Mouse (Mus musculus): ENCODE results near the gene Dst. TPM values are rescaled to one million over a fixed set of nuclear protein-coding genes. Genes with fewer than 3 reads are reported as not detected.

The Dst gene
- polyA plus RNA-seq, 1 experiment from 2014 or later, result 26.3 TPM

DNA sequence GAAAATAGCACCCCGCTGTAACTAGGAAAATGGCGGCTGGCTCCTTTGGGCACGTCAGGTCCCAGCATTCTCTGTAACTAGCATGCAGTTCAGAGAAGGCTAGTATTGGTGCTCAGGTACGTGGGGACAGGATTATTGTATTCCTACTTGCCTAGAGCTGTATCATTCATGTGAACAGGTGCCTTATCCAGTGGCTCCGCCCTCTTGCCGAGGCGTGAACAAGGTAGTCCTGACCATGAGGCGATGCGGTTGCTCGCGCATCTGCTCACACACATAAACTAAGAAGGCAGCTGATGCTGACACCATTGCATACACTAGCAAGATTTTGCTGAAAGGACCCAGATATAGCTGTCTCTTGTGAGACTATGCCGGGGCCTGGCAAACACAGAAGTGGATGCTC lies 401.4 kb downstream of the Dst start:
- Histone ChIP-seq H3K27ac (ENCODE audit: low read depth, low read length) (no peak overlapping the region), H3K9me3 (ENCODE audit: control insufficient read depth, low read length) (no peaks in the 10 kb centered on the region), H3K9ac (ENCODE audit: low read length) (no peak overlapping the region), H3K27me3 (ENCODE audit: control insufficient read depth, insufficient read depth, low read length) (no peaks in the 10 kb centered on the region), H3K4me1 (replicated peaks; ENCODE audit: control insufficient read depth, insufficient read depth, low read length) (no peaks in the 10 kb centered on the region), H3K4me2 (ENCODE audit: low read depth, low read length, severe bottlenecking) (no peak overlapping the region), H3K4me3 (ENCODE audit: low read depth, low read length) (no peak overlapping the region), H3K36me3 (ENCODE audit: control insufficient read depth, insufficient read depth, low read length) (no peaks in the 10 kb centered on the region)
- ATAC-seq (replicated peaks; ENCODE audit: low FRiP score) (no peak), DNase-seq (ENCODE audit: low spot score) (no peak)
- WGBS, result 95% methylated on average over 12 of the region's 12 CpGs

DNA sequence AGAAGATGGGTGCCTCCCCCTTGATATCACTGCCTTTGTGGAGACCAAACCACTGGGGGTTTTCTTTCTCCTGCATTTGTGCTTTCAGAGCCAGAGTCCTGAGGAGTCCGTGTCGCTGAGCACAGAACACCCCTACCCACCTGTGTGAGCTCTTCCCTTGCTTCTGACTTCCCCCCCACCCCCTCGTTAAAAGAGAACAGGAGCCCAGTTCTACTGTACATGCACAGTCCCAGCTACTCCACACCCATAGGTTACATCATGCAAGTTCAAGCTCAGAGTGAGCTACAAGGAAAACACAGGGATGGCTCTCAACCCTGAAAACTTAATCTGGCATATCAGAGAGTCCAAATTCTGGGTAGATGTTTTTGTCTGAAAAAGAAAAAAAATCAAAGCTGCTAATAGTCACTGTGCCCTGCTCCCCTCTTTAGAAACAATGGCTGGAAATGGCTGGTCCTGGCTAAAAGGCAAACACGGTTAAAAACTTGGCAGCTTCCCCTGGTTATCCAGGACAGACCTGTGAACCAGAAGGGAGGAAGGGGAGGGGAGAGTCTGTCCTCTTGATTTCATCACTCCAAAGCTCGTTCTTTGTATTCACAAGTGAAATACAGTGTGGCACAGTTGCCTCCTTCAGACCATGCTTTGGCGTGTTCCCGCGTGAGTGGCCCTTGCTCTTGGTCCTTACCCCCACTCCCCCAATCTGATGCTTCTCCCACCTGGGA lies 402.7 kb downstream of the Dst start:
- Histone ChIP-seq H3K9me3 (ENCODE audit: control insufficient read depth, low read length) (no peaks in the 10 kb centered on the region), H3K9ac (ENCODE audit: low read length) (no peak overlapping the region), H3K4me1 (replicated peaks; ENCODE audit: control insufficient read depth, insufficient read depth, low read length) (no peaks in the 10 kb centered on the region), H3K4me2 (ENCODE audit: low read depth, low read length, severe bottlenecking) (no peak overlapping the region), H3K27me3 (ENCODE audit: control insufficient read depth, insufficient read depth, low read length) (no peaks in the 10 kb centered on the region), H3K4me3 (ENCODE audit: low read depth, low read length) (no peak overlapping the region), H3K36me3 (ENCODE audit: control insufficient read depth, insufficient read depth, low read length) (no peaks in the 10 kb centered on the region), H3K27ac (ENCODE audit: low read depth, low read length) (no peak overlapping the region)
- 82% methylated on average over 8 of the region's 8 CpGs for WGBS
- ATAC-seq (replicated peaks; ENCODE audit: low FRiP score) (no peak), DNase-seq (ENCODE audit: low spot score) (no peak)

DNA sequence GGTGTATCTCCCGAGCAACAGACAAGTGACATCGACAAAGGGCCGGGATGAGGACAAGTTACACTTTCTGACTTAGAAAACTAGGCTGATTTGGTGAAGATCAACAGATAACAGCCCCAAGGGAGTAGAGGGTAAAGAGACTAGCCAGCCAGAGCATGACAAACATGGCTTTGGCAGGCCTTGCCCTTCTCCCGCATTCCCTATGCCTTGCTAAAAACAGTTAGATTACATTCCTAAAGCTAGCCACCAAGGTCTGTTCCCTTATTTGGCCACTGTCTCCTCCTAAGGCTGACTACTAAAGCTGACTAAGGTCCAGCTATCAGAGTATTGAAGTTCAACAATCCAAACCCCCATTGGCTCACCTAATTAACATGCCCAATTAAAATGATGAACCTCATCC lies 404.8 kb downstream of the Dst start:
- Histone ChIP-seq H3K4me1 (replicated peaks; ENCODE audit: control insufficient read depth, insufficient read depth, low read length) (no peaks in the 10 kb centered on the region), H3K9ac (ENCODE audit: low read length) (no peak overlapping the region), H3K27me3 (ENCODE audit: control insufficient read depth, insufficient read depth, low read length) (no peaks in the 10 kb centered on the region), H3K4me3 (ENCODE audit: low read depth, low read length) (no peak overlapping the region), H3K9me3 (ENCODE audit: control insufficient read depth, low read length) (no peaks in the 10 kb centered on the region), H3K27ac (ENCODE audit: low read depth, low read length) (no peak overlapping the region), H3K4me2 (ENCODE audit: low read depth, low read length, severe bottlenecking) (no peak overlapping the region), H3K36me3 (ENCODE audit: control insufficient read depth, insufficient read depth, low read length) (no peaks in the 10 kb centered on the region)
- ATAC-seq (replicated peaks; ENCODE audit: low FRiP score) (no peak), DNase-seq (ENCODE audit: low spot score) (no peak)
- 90% methylated on average over 4 of the region's 4 CpGs for WGBS

DNA sequence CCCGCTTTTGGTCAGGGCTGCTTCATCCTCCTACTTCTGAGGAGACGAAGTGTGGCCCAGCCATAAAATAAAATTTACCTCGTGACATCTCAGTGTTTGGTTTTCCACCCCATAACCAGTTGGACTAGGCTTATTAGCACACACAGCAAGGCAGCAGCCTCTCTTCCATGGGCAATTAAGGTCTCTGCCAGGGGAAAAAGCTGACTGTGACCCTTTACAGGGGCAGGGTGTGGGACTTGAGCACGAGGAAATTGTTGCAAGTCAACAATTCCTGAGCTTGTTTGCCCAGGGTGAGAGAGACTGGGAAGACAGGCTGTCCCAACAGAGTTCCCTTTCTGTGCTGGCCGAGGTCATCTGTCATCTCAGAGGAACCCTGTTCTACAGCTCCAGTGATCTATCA lies 407.4 kb downstream of the Dst start:
- Histone ChIP-seq H3K4me3 (ENCODE audit: low read depth, low read length) (no peak overlapping the region), H3K27me3 (ENCODE audit: control insufficient read depth, insufficient read depth, low read length) (no peaks in the 10 kb centered on the region), H3K4me1 (replicated peaks; ENCODE audit: control insufficient read depth, insufficient read depth, low read length) (no peaks in the 10 kb centered on the region), H3K9me3 (ENCODE audit: control insufficient read depth, low read length) (no peaks in the 10 kb centered on the region), H3K9ac (ENCODE audit: low read length) (no peak overlapping the region), H3K4me2 (ENCODE audit: low read depth, low read length, severe bottlenecking) (no peak overlapping the region), H3K27ac (ENCODE audit: low read depth, low read length) (no peak overlapping the region), H3K36me3 (ENCODE audit: control insufficient read depth, insufficient read depth, low read length) (no peaks in the 10 kb centered on the region)
- no peak for ATAC-seq (replicated peaks; ENCODE audit: low FRiP score)
- WGBS, result 82% methylated on average over 5 of the region's 5 CpGs
- no peak for DNase-seq (ENCODE audit: low spot score)

DNA sequence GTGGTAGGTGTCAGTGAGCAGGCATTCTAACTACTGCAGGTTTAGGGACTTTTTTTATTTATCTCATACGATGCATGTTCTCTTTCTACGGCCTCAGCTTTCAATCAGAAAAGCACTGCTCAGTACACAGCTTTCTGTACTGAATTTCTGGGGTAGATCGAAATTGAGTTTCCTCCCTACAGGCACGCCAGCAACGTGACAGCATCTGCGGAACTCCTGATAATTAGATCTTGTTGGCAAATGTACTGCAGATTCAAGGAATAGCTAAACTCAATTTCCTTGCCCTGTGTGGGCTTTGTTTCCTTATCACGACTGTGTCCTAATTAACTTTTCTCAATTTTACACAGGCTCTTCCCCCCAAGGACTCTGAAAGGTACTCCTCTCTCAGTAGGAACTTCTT lies 416.2 kb downstream of the Dst start:
- DNase-seq (ENCODE audit: low spot score) (no peak), ATAC-seq (replicated peaks; ENCODE audit: low FRiP score) (no peak)
- WGBS, result 85% methylated on average over 7 of the region's 7 CpGs
- Histone ChIP-seq H3K27ac (ENCODE audit: low read depth, low read length) (no peak overlapping the region), H3K4me1 (replicated peaks; ENCODE audit: control insufficient read depth, insufficient read depth, low read length) (no peaks in the 10 kb centered on the region), H3K27me3 (ENCODE audit: control insufficient read depth, insufficient read depth, low read length) (no peaks in the 10 kb centered on the region), H3K4me3 (ENCODE audit: low read depth, low read length) (no peak overlapping the region), H3K36me3 (ENCODE audit: control insufficient read depth, insufficient read depth, low read length) (no peaks in the 10 kb centered on the region), H3K9ac (ENCODE audit: low read length) (no peak overlapping the region), H3K9me3 (ENCODE audit: control insufficient read depth, low read length) (no peaks in the 10 kb centered on the region), H3K4me2 (ENCODE audit: low read depth, low read length, severe bottlenecking) (no peak overlapping the region)

DNA sequence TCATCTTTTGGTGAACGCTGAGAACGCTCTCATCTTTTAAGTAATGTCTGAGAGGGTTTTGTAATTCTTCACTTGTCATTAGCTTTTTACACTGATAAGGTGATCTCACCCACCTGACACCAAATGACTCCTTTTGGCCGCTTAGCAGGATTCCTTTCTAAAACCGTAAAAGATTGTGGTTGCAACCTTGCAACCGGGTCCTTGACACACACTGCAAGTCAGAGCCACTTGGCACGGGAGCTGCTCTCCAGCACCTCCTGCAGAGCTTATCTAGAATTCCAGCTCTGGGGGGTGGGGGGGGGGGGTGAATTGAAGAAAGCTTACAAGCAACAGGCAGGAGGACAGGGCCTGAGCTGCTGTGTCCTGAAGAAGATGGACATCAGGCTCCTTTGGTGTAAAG lies 420.6 kb downstream of the Dst start:
- H3K36me3 ChIP-seq (ENCODE audit: control insufficient read depth, insufficient read depth, low read length), result no peaks in the 10 kb centered on the region
- H3K9ac ChIP-seq (ENCODE audit: low read length), result no peak overlapping the region
- ATAC-seq (replicated peaks; ENCODE audit: low FRiP score) (no peak), DNase-seq (ENCODE audit: low spot score) (no peak)
- no peaks in the 10 kb centered on the region for H3K4me1 ChIP-seq (replicated peaks; ENCODE audit: control insufficient read depth, insufficient read depth, low read length)
- 88% methylated on average over 6 of the region's 6 CpGs for WGBS
- no peaks in the 10 kb centered on the region for H3K27me3 ChIP-seq (ENCODE audit: control insufficient read depth, insufficient read depth, low read length)
- H3K9me3 ChIP-seq (ENCODE audit: control insufficient read depth, low read length), result no peaks in the 10 kb centered on the region
- no peak overlapping the region for H3K27ac ChIP-seq (ENCODE audit: low read depth, low read length)
- no peak overlapping the region for H3K4me3 ChIP-seq (ENCODE audit: low read depth, low read length)
- no peak overlapping the region for H3K4me2 ChIP-seq (ENCODE audit: low read depth, low read length, severe bottlenecking)

DNA sequence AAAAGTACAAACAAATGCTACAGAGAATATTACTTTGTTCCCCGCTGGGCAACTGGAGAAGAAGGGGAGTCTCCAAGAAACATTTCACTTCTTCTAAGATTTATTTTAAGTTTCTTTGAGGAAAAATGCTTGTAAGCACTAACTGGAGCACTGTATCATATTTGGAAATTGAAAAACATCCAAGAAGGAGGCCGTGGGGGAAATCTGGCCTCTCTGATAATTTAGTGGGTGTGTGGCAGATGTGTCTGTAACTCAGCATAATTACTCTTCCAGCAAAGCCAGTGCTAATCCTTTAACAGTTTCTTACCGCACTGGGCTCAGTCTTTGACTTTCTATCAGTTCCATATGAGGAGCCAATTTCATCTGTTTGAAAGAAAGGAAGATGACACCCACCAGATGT lies 423.7 kb downstream of the Dst start:
- 84% methylated on average over 3 of the region's 3 CpGs for WGBS

More for the DNA sequence above, 423.7 kb downstream of the Dst start:
- H3K36me3 ChIP-seq (ENCODE audit: control insufficient read depth, insufficient read depth, low read length), result no peaks in the 10 kb centered on the region
- no peak overlapping the region for H3K27ac ChIP-seq (ENCODE audit: low read depth, low read length)
- no peaks in the 10 kb centered on the region for H3K27me3 ChIP-seq (ENCODE audit: control insufficient read depth, insufficient read depth, low read length)
- H3K9me3 ChIP-seq (ENCODE audit: control insufficient read depth, low read length), result no peaks in the 10 kb centered on the region
- no peak for DNase-seq (ENCODE audit: low spot score)
- H3K9ac ChIP-seq (ENCODE audit: low read length), result no peak overlapping the region
- no peak overlapping the region for H3K4me3 ChIP-seq (ENCODE audit: low read depth, low read length)
- no peak for ATAC-seq (replicated peaks; ENCODE audit: low FRiP score)
- H3K4me2 ChIP-seq (ENCODE audit: low read depth, low read length, severe bottlenecking), result no peak overlapping the region
- H3K4me1 ChIP-seq (replicated peaks; ENCODE audit: control insufficient read depth, insufficient read depth, low read length), result no peaks in the 10 kb centered on the region

Small RNA genes within 50 kb of the gene (microRNA-seq; reads per million reads assigned to microRNA genes)
- not detected for gene Mir6896 (ENCODE audit: insufficient number of aligned reads)

Other genes starting within 250 kb of the Dst start
- gene Prim2, start 238.4 kb upstream of the Dst start, polyA plus RNA-seq (2014; fragmentation: Nextera tagmentation; extraction: Ambion mirVana), result 58.4 and 58.8 TPM in 2 replicates
- 27.4 and 30.2 TPM in 2 replicates for gene Rab23, start 188.3 kb upstream of the Dst start, polyA plus RNA-seq (2014; fragmentation: Nextera tagmentation; extraction: Ambion mirVana)
- 33.9 and 34.0 TPM in 2 replicates for gene Bag2, start 150.4 kb upstream of the Dst start, polyA plus RNA-seq (2014; fragmentation: Nextera tagmentation; extraction: Ambion mirVana)
- gene Zfp451, start 93.6 kb upstream of the Dst start, polyA plus RNA-seq (2014; fragmentation: Nextera tagmentation; extraction: Ambion mirVana), result 41.9 and 48.5 TPM in 2 replicates
- gene Bend6, start 409 bp upstream of the Dst start, polyA plus RNA-seq (2014; fragmentation: Nextera tagmentation; extraction: Ambion mirVana), result 2.4 and 3.0 TPM in 2 replicates

All from forebrain, embryonic 11.5 days (tissue).